Mouse (Mus musculus) heart, postnatal 36 days (tissue): ENCODE data around the gene 6430571L13Rik. TPM values are rescaled to one million over a fixed set of nuclear protein-coding genes. Genes with fewer than 3 reads are reported as not detected.

ENCODE experiments used
- DNase-seq, 2 experiments: peaks; one replicate each; pipeline ENCODE4 v3.0.0; 2021 to 2022
- intact Hi-C: fragments of 180-260 bp; cut with DNase I; formaldehyde crosslinking; loops from one replicate; pipeline ENCODE4 v1.15.1; 2025
- total RNA-seq, 2 experiments: library from RNA; stranded (reverse); gene quantifications; 2 replicates each; pipeline ENCODE4 v1.2.3; 2021

The 6430571L13Rik gene
- total RNA-seq, 2 experiments from 2014 or later: 4.2 to 5.3 TPM

DNA sequence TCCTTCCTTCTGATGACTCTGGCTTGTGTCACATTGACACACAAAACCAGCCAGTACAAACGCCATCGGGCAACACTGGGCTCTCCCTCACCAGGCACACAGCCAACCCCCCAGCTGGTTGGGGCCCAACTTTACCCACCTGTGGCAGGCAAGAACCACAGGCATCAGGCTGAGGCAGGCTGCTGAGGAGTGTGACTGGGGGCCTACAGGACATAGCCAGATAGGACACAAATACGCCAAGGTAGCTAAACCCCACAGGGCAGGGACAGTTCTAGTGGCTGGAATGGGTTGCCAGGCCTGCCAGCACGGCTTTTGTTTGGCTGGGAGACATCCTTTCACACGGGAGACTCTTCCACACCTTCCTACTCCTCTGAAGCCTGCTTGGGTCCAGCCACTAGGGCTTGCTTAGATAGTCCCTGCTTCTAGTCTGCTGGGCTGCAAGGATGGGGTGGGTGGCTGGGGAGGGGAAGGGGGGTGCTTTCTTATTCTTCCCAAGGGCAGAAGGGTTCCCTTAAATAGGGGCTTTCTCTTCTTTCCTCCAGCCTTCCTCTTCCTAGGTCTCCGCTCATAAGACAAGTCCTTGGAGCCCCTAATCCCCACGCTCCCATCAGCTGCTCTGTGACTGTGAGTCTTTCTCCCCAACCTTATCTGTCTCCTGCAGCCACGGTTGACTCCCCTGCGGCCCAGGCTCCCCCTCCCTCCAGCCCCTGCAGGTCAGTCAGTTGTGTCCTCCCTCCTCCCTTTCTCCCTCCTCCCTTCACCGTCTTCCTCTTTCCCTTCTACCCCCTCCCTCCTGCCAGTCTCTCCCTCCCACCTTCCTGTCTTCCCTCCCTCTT, 29.1 kb downstream of the 6430571L13Rik start:
- no peak for DNase-seq
- intact Hi-C loops: loop anchor here (5.0 kb wide), 1 partner anchor 308 kb away; the partner anchor contains the start of gene Gnat1

- no peak for DNase-seq
- intact Hi-C loops: no loop called here
Measured at GRCm38 (mm10) chr9:107370106-107370463, 29.7 kb downstream of the 6430571L13Rik start.

DNA sequence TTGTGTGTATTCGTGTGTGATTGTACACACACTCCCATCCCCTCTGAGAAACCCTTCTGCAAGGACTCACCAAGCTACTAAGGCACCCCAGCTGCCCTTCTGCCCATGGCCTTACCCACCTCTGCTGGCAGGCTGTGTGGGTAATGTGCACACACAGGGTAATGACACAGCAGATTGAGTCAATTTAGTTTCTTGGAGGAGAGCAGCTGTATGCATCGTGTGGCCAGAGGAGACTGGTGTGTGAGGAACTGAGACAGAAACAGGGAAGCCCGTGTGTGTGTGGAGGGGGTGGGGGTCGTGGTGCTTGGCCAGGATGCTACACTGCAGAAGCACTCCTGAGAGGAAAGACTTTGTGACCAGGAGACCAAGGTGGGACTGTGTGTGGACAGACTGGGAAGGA, 32.0 kb downstream of the 6430571L13Rik start:
- intact Hi-C loops: no loop called here
- DNase-seq: no peak

GRCm38 (mm10) chr9:107374623-107375022, 34.2 kb downstream of the 6430571L13Rik start:
- intact Hi-C loops: no loop called here
- DNase-seq: no peak

DNA sequence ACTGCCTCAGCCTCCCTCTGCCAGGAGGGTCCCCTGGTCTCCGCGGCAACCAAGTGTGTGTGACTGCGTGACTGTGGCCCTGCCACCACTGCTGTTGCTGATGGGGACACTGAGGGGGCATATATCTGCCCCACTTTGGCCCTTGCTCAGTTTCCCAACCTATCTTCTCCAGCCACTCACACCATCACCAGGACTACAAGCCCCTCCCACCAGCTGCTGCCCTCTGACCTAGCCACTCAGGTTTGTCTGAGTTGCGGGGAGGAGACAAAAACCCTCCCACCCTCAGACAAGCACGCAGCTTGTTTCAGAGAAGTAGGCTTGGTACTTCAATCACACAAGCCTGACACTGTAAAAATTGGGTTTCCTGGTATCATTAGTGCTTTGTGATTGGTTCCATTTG, 35.0 kb downstream of the 6430571L13Rik start:
- intact Hi-C loops: no loop called here
- no peak for DNase-seq

DNA sequence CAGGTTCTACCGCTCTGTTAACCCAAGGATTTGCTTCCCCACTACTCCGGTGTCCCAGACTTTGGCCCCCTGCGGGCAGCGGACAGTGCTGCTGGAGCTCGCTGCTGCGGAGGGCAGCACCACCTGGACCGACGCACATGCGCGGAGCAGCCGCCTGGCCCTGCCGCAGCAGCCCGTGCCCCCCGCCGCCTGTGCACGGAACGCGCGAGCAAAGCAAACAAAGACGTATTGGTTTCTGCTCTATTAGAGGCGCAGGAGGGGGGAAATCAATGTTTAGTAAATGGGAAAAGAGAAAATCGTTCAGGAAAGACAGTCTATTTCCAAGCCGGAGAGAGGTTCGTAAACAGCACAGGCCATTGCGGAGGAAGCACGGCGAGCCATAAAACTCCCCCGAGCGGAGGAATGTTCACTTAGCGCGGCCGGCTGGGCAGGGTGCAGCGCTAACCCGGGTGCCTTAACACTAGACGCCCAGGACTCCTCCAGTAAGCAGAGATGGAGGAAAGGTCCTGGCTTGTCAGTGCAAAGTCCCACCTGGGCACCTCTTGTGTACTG, 37.6 kb downstream of the 6430571L13Rik start:
- no peak for DNase-seq
- intact Hi-C loops: no loop called here

DNA sequence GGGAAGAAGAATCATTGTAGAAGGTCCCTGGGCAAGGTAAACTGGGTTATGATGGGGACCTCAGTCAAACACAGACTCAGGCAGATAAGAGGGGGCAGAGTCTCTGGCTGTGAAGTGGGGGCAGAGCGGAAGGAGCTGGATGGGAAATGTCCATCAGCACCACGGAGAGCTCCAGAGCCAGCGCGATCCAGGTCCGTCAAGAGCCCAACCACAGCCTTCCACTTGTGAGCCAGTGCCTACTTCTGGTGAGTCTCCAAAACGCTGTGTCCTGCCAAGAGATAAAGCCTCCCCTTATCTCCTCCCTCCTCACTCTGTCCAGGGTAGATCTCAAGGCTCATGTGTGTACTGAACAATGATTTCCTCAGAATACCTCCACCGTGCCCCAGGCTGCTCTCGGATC, 41.3 kb downstream of the 6430571L13Rik start:
- intact Hi-C loops: no loop called here
- DNase-seq: peak; percentile 37 to 51

GRCm38 (mm10) chr9:107384396-107384795, 44.0 kb downstream of the 6430571L13Rik start:
- no peak for DNase-seq
- intact Hi-C loops: no loop called here

DNA sequence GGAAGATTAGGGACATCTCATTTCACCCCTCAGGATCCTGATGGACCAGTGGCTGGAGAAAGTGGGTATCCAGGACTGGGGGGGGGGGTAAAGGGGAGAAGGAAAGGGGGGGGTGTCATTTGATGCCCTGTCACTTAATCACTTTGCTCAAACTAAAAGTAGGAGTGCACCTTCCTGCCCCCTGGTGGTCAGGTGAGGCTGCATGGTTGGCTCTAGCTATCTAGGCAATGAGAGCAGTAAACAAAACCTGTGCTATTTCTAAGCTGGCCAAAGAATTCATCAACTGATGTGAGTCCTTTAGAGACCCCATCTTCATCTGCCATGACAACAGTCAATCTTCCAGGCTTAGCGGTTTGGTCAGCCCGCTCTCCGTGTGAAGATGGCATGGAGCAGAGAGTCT, 46.3 kb downstream of the 6430571L13Rik start:
- intact Hi-C loops: no loop called here
- DNase-seq: no peak

GRCm38 (mm10) chr9:107387708-107388107, 47.3 kb downstream of the 6430571L13Rik start:
- DNase-seq: no peak
- intact Hi-C loops: no loop called here

DNA sequence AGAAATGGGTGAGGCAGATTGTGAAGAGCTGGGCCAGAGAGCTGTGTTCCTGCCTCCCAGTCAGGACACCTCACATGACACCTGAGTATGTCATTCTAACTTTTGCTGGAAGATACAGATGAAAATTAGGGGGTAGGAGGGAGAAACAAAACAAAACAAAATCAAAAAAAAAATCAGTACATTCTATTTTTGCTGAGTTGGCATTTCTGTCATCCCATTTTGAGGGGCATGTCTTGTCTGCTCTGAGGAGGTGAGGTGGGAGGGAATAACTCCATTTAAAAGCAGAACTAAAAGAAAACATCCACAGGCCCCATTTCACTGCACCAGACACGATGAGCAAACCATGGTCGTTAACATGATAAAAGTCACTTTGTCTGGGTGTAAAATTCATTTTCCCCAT, 47.9 kb downstream of the 6430571L13Rik start:
- no peak for DNase-seq
- intact Hi-C loops: no loop called here

GRCm38 (mm10) chr9:107396397-107396796, 56.0 kb downstream of the 6430571L13Rik start:
- intact Hi-C loops: no loop called here
- DNase-seq: no peak

DNA sequence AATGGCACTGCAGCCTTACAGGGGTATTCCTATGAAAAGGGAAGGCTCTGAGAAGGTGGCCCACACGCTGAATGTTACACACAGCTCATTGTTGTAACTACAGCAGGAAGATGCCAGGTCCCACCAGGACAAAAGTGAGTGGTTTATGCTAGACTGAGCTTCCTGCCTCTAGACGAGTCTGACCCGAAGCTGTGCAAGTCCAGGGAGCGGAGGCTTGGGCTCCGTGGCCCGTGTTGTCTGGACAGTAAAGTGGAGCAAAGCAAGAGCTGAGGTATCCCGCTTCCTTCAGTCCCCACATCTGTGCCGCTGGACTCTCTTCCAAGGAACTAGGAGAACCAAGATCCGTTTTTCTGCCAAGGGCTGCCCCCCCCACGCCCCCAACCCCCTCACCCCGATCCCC, 58.6 kb downstream of the 6430571L13Rik start:
- no peak for DNase-seq
- intact Hi-C loops: no loop called here

DNA sequence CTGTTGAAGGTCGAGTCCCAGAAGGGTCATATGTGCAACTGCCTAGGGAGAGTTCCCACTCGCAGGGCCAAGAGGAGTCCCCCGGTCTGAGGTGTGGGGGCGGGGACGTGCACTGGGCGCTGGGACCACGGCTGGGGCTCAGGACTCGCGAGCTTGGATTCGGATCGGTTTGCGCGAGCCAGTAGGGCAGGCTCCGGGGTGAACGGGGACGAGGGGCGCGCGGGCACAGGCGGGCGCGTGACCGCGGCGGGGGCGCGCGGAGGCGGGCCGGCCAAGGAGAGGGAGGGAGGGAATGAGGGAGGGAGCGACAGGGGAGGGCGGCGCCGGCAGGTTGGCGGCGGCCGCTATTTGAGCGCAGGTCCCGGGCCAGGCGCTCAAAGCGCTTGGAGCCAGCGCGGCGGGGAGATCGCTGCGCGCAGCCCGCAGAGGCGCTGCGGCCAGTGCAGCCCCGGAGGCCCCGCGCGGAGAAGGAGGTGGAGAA, 59.1 kb downstream of the 6430571L13Rik start, which contains the start of gene Cacna2d2:
Gene Cacna2d2, plus strand, starts transcription at position 122 of the 481 bp plus-strand sequence.
- peak; percentile 48 to 55 for DNase-seq

GRCm38 (mm10) chr9:107400060-107400511, 59.7 kb downstream of the 6430571L13Rik start:
- intact Hi-C loops: no loop called here
- no peak for DNase-seq

More for the DNA sequence above, 59.1 kb downstream of the 6430571L13Rik start, which contains the start of gene Cacna2d2:
- intact Hi-C loops: no loop called here

GRCm38 (mm10) chr9:107400666-107401285, 60.4 kb downstream of the 6430571L13Rik start:
- DNase-seq: no peak
- intact Hi-C loops: no loop called here

Other genes starting within 250 kb of the 6430571L13Rik start
- 1 to 10 TPM; 3.9 to 5.3 TPM for gene Dock3, start 108.7 kb upstream of the 6430571L13Rik start, total RNA-seq
- 10 to 100 TPM; 27.0 to 33.6 TPM for gene Mapkapk3, start 50.7 kb upstream of the 6430571L13Rik start, total RNA-seq
- 100 to 1,000 TPM; 145 to 149 TPM for gene Cish, start 44.6 kb upstream of the 6430571L13Rik start, total RNA-seq
- gene Hemk1, start 2.3 kb upstream of the 6430571L13Rik start, total RNA-seq: 10 to 100 TPM; 22.3 to 22.6 TPM
- gene Cacna2d2, start 59.0 kb downstream of the 6430571L13Rik start, total RNA-seq: 10 to 100 TPM; 10.5 to 13.3 TPM
- 10 to 100 TPM; 22.7 to 26.8 TPM for gene Tmem115, start 193.3 kb downstream of the 6430571L13Rik start, total RNA-seq
- 1 to 10 TPM; 4.7 to 5.3 TPM for gene Cyb561d2, start 201.6 kb downstream of the 6430571L13Rik start, total RNA-seq
- gene Nprl2, start 201.6 kb downstream of the 6430571L13Rik start, total RNA-seq: 10 to 100 TPM; 17.5 to 18.5 TPM
- not detected for gene Zmynd10, start 206.7 kb downstream of the 6430571L13Rik start, total RNA-seq
- 10 to 100 TPM; 16.5 to 17.3 TPM for gene Rassf1, start 211.0 kb downstream of the 6430571L13Rik start, total RNA-seq
- 10 to 100 TPM; 35.1 to 35.3 TPM for gene Tusc2, start 222.7 kb downstream of the 6430571L13Rik start, total RNA-seq
- gene Hyal2, start 227.3 kb downstream of the 6430571L13Rik start, total RNA-seq: 10 to 100 TPM; 36.4 to 39.0 TPM
- 1 to 10 TPM; 5.1 to 5.7 TPM for gene Hyal1, start 236.3 kb downstream of the 6430571L13Rik start, total RNA-seq
- 10 to 100 TPM; 16.6 to 19.1 TPM for gene Naa80, start 238.3 kb downstream of the 6430571L13Rik start, total RNA-seq
- gene Hyal3, start 240.2 kb downstream of the 6430571L13Rik start, total RNA-seq: under 1 TPM; 0.36 to 0.46 TPM
- 10 to 100 TPM; 48.4 to 51.2 TPM for gene Ifrd2, start 247.0 kb downstream of the 6430571L13Rik start, total RNA-seq